Mouse (Mus musculus): ENCODE data around the gene Pgpep1.

DNA sequence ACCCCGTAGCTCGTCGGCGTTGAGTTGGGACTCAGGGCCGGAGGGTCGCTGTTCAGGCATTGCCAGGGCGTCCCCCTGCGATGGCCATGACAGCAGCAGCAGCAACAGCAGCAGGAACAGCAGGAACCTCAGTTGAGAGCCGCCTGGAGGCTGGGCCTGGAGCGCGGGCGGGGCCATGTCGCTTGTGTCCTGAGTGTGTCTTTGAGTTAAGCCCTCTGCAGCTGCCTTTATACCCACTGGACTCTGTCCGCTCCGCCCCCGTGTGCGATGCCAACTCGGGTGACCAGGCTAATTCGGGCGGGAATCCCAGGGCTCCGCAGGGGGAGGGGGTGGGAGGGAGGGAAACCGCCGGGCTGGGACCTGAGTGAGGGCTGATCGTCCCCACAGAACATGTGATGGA lies 28.8 kb downstream of the Pgpep1 start:
- TF ChIP-seq POLR2A (IDR thresholded peaks at IDR 0.05; ENCODE audit: borderline replicate concordance, control insufficient read depth, low read depth, low read length) (no peak), CTCF (IDR thresholded peaks at IDR 0.05; ENCODE audit: control insufficient read depth, insufficient read depth, low read length) (no peak)

Data from bone marrow, adult 2 months (tissue).